Mouse (Mus musculus) adrenal gland, postnatal 14 days (tissue): ENCODE data around the gene Tcf7l2. TPM values are rescaled to one million over a fixed set of nuclear protein-coding genes. Genes with fewer than 3 reads are reported as not detected.

Experiments
- DNase-seq: peaks from one replicate; pipeline ENCODE4 v3.0.0; 2021; ENCODE audit warnings: mixed read lengths
- total RNA-seq: library from RNA; stranded (reverse); gene quantifications from 2 replicates; pipeline ENCODE4 v1.2.3, GENCODE M21; 2021

The Tcf7l2 gene
- total RNA-seq, 1 experiment from 2014 or later = 26.6 TPM

- DNase-seq = no peak
These were observed 16.5 kb downstream of the Tcf7l2 start for GRCm38 (mm10) chr19:55758158-55758557.

DNA sequence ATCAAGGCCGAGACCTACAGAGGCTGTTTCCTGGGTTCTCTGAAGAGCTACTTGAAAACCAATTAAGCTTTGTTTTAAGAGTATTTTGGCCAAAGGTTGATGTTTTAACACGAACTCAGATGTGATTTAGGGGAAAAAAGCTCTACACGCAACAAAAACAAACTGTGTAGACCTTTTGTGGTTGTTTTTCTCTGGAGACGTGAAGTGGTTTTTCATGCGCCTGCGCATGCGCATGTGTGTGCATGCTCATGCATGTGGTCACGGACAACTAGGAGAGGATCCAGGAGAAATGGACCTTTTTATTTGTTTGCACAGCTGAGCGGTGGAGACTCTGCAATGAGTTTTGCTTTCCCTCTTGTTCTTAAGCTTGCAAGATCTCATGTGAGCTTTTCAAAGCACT, 17.4 kb downstream of the Tcf7l2 start:
- no peak for DNase-seq

DNA sequence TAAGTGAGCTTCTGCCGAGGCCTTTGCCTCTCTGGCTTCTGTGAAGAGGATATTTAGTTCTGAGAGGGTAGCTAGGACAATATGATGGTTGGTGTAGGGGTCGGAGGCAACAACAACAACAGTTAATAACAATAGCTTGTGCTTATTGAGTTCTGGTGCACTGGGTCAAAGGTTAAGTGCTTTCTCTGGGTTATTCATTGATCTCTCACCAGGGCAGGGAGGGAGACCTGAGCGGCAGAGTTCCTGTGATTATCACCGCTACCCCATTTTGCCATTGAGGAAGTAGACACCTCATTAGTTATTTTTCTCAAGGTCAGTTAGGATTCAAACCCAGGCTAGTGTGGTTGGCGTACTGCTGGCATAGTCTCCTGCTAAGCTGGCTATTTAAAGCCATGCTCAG, 19.5 kb downstream of the Tcf7l2 start:
- DNase-seq = no peak

GRCm38 (mm10) chr19:55762187-55762586, 20.6 kb downstream of the Tcf7l2 start:
- no peak for DNase-seq

DNA sequence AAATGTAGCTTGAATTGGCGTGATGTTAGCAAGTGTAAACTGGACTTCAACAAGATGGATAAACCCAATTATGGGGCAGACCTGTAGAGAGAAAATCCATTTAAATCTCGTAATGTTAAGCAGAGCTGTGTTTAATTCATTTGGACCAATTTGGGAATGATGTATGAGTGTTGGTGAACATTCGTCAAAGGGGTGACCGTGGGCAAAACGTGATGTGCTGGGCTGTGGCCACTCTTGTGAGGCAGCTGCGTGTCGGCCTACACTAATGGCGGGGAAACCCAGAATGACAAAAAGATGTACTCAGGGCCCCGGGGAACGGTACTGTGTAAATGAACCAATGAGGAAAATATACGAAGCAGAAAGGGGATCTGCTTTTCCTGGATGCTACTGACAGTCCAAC, 24.2 kb downstream of the Tcf7l2 start:
- DNase-seq = no peak

- DNase-seq = peak; percentile 26
These were observed 25.5 kb downstream of the Tcf7l2 start for GRCm38 (mm10) chr19:55767104-55767503.

DNA sequence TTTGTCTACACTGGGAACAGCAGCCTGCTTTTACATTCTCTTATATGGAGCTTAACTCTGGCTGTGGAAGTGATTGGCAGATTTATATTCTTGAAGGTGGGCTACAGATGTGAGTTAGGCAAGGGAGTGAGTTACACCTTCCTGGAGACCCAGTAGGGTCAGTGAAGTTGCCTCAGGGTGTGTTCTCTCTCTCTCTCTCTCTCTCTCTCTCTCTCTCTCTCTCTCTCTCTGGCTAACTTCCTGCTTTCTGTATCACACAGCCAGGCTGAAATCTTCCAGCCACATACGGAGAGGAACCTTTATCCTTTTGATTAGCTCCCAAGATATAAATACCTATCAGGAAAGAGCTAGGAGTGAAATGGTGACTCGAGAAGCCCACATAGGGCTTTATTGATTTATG, 26.0 kb downstream of the Tcf7l2 start:
- DNase-seq = no peak

DNA sequence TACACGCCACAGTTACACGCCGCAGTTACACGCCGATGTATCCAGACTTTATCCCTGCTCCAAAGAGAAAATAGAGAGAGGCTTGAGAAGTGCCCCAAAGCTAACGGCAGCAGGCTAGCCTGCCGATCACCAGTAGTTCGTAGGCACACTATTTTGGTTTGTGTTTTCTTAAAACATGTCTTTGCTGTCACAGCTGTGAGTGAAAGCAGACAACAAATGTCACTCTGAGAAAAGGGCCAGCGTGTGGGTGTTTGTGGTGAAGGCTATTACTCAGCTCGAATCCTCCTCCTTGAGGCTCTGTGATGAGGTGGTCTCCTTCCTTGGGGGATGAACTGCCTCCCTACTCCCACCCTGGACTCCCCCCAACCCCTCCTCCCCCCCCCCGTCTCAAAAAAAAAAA, 26.6 kb downstream of the Tcf7l2 start:
- no peak for DNase-seq

GRCm38 (mm10) chr19:55768889-55769288, 27.3 kb downstream of the Tcf7l2 start:
- DNase-seq = no peak

DNA sequence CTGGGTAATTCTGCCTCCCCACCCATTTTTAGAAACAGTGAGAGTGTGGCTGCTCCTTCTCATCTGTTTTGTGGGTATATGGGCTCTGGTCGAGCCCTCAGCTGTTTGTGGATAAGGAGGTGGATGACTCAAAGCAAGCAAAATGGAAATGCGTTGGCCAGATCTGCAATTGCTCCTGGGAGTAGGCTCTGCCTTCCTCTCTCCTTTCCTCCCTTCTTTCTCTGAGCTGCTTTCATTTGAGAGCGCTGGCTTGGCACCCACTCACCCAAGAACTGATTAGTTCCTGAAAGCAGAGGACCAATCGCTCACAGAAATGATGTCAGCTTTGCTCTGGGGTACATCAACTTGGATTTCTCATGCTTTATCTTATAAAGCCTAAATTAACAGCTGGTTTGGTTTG, 32.7 kb downstream of the Tcf7l2 start:
- DNase-seq = no peak

GRCm38 (mm10) chr19:55774824-55775223, 33.2 kb downstream of the Tcf7l2 start:
- DNase-seq = no peak

DNA sequence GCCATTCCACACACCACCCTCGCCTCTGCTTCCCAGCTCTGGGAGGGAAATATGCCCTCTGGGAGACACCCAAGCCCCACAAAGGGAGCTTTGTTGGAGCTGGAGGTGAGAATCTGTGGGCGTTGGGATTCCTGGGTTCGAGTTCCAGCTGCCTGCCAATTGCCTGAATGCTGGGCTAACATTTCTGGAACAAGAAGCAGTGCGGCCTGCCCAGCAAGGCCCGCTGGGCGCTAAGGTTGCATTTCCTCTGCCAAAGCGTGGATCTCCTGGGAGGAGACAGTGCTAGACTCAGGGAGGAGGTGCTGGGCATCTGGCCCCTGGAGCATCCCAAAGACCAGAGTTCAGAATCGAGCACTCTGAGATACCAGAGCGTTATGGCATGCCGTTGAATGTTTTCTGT, 38.3 kb downstream of the Tcf7l2 start:
- DNase-seq = peak; percentile 55

- DNase-seq = no peak
These were observed 39.5 kb downstream of the Tcf7l2 start for GRCm38 (mm10) chr19:55781087-55781486.

DNA sequence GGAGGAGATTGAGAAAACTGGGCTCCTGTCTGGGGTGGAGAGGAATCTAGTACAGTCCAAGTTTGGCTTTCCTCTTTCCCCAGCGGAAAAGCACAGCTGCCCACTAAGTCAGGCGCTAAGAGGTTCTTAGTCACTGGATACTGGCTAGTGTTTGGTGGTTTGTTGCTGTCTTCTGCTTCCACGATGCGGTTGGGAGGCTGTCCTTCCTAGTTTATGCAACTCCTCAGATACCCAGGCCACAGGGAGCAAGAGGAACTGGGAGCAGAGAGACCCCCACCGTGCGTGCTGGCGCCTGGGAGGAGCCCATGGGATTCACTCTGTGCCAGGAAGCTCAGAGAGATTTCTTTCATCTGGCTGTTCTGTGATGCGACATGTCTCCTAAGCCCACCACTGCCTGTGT, 40.1 kb downstream of the Tcf7l2 start:
- no peak for DNase-seq

GRCm38 (mm10) chr19:55784796-55785418, 43.3 kb downstream of the Tcf7l2 start:
- peak; percentile 35 for DNase-seq

GRCm38 (mm10) chr19:55787420-55787819, 45.8 kb downstream of the Tcf7l2 start:
- DNase-seq = peak; percentile 48

DNA sequence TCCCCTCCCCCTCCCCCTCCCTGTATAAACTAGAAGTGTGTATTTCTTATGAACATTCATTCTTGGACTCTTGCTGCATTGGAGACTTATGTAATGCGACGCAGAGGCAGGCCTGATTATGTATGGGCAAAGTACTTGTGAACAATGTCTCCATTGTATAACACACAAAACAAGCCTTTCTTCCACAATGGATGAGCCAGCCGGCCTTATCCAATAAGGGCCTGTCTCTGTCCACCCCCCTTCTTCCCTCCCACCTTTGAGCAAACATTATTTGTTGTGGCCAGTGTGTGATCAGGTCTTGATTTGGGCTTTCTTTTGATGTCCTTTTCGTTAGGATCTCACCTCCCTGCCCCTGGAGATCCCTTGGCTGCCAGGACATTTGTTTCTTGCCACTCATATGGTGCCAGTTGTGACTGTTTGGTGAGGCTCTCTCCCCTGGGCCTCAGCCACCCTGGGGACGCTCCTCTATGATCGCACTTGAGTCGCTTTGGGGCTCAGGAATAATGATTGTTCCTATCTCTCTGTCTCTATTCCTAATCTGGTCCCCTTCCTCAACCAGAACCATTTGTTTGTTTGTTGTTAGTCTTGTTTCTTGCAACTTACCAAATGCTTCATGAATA, 46.8 kb downstream of the Tcf7l2 start:
- no peak for DNase-seq

- DNase-seq = no peak
These were observed 47.3 kb downstream of the Tcf7l2 start for GRCm38 (mm10) chr19:55788905-55789295.

DNA sequence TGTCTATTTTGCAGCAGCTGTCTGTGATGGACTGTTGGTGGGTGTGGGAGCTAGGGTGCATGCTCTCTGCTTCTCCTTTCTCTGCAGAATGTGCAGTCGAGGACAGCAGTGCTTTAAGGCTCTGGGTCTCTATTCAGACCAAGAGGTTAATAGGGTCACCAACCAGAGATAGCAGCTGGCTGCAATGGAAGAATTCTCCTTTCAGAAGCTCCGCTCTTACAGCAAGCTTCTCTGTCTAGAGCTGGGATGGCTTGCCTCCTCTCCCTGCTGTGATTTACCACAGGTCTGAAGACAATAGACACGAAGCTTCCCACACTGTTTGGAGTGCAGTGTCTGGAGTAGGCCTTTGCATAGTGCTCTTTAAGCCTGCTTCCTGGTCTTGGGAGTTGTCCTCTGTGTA, 48.2 kb downstream of the Tcf7l2 start:
- DNase-seq = no peak

GRCm38 (mm10) chr19:55791293-55791692, 49.7 kb downstream of the Tcf7l2 start:
- DNase-seq = no peak

DNA sequence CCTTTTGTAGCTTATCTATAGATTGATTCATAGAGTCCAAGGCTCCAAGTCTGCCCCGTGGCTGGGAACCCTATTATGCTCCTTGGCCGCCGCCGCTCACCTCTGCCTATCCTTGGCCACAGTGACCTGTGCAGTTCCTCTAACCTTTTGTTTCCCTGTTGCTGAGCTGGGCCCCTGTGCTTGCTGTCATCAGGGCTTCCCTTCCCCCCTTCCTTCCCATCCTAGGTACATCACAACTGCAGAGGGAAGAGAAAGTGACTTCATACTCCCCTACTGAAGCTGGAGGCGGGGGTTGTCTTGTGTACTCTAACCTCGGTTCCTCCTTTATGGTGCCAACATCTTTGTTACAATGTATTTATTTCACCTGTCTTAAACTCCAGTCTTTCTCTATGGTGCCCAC, 50.3 kb downstream of the Tcf7l2 start:
- DNase-seq = peak; percentile 20

- DNase-seq = peak; percentile 43
These were observed 51.0 kb downstream of the Tcf7l2 start for GRCm38 (mm10) chr19:55792571-55792970.

DNA sequence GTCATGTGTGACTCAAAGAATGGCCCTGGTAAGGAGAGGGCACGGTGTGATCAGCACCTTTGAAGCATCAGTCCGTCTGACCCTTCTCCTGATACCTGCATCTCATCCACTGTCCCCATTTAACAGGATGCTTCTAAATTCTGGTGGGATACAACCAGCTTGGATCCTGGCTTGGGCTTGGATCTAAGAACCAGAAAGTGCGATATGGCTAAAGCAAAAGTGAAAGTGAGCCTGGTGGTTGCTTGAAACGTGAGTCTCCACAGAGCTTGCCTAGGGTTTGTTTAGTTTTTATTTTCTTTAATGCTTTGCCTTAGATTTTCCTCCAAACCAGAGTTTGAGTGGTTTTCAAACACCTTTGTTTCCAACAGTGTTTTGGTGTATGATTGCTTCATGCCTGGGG, 51.4 kb downstream of the Tcf7l2 start:
- DNase-seq = no peak

- DNase-seq = peak; percentile 62
These were observed 52.8 kb downstream of the Tcf7l2 start for GRCm38 (mm10) chr19:55794194-55794945.
